Mouse (Mus musculus): Measurements from ENCODE around the gene Ttc7b.

Gene Ttc7b

GRCm38 (mm10) chr12:100456257-100456975, 64.2 kb downstream of the Ttc7b start:
- no peak for DNase-seq (ENCODE audit: extremely low spot score, low spot score)

- DNase-seq (ENCODE audit: extremely low spot score, low spot score), result no peak
These were observed 65.2 kb downstream of the Ttc7b start for GRCm38 (mm10) chr12:100455453-100455852.

GRCm38 (mm10) chr12:100447701-100448277, 72.8 kb downstream of the Ttc7b start:
- no peak for DNase-seq (ENCODE audit: extremely low spot score, low spot score)

- DNase-seq (ENCODE audit: extremely low spot score, low spot score), result no peak
These were observed 73.5 kb downstream of the Ttc7b start for GRCm38 (mm10) chr12:100447161-100447560.

- no peak for DNase-seq (ENCODE audit: extremely low spot score, low spot score)
These were observed 74.9 kb downstream of the Ttc7b start for GRCm38 (mm10) chr12:100445686-100446085.

- DNase-seq (ENCODE audit: extremely low spot score, low spot score), result no peak
These were observed 75.4 kb downstream of the Ttc7b start for GRCm38 (mm10) chr12:100445271-100445670.

- DNase-seq (ENCODE audit: extremely low spot score, low spot score), result no peak
These were observed 75.9 kb downstream of the Ttc7b start for GRCm38 (mm10) chr12:100444671-100445165.

GRCm38 (mm10) chr12:100443452-100443851, 77.2 kb downstream of the Ttc7b start:
- no peak for DNase-seq (ENCODE audit: extremely low spot score, low spot score)

GRCm38 (mm10) chr12:100441609-100442008, 79.0 kb downstream of the Ttc7b start:
- no peak for DNase-seq (ENCODE audit: extremely low spot score, low spot score)

GRCm38 (mm10) chr12:100439883-100440282, 80.7 kb downstream of the Ttc7b start:
- DNase-seq (ENCODE audit: extremely low spot score, low spot score), result no peak

- no peak for DNase-seq (ENCODE audit: extremely low spot score, low spot score)
These were observed 81.4 kb downstream of the Ttc7b start for GRCm38 (mm10) chr12:100439145-100439755.

- no peak for DNase-seq (ENCODE audit: extremely low spot score, low spot score)
These were observed 82.1 kb downstream of the Ttc7b start for GRCm38 (mm10) chr12:100438509-100438908.

GRCm38 (mm10) chr12:100437862-100438261, 82.8 kb downstream of the Ttc7b start:
- DNase-seq (ENCODE audit: extremely low spot score, low spot score), result no peak

- DNase-seq (ENCODE audit: extremely low spot score, low spot score), result no peak
These were observed 84.9 kb downstream of the Ttc7b start for GRCm38 (mm10) chr12:100435763-100436162.

- no peak for DNase-seq (ENCODE audit: extremely low spot score, low spot score)
These were observed 88.8 kb downstream of the Ttc7b start for GRCm38 (mm10) chr12:100431830-100432229.

- DNase-seq (ENCODE audit: extremely low spot score, low spot score), result no peak
These were observed 91.1 kb downstream of the Ttc7b start for GRCm38 (mm10) chr12:100429414-100430114.

- DNase-seq (ENCODE audit: extremely low spot score, low spot score), result no peak
These were observed 92.4 kb downstream of the Ttc7b start for GRCm38 (mm10) chr12:100428183-100428582.

- DNase-seq (ENCODE audit: extremely low spot score, low spot score), result no peak
These were observed 94.4 kb downstream of the Ttc7b start for GRCm38 (mm10) chr12:100426212-100426611.

GRCm38 (mm10) chr12:100425028-100425427, 95.6 kb downstream of the Ttc7b start:
- DNase-seq (ENCODE audit: extremely low spot score, low spot score), result no peak

GRCm38 (mm10) chr12:100422286-100422820, 98.3 kb downstream of the Ttc7b start:
- no peak for DNase-seq (ENCODE audit: extremely low spot score, low spot score)

- DNase-seq (ENCODE audit: extremely low spot score, low spot score), result no peak
These were observed 99.1 kb downstream of the Ttc7b start for GRCm38 (mm10) chr12:100421538-100421937.

GRCm38 (mm10) chr12:100420903-100421302, 99.7 kb downstream of the Ttc7b start:
- DNase-seq (ENCODE audit: extremely low spot score, low spot score), result no peak

All from neural tube, embryonic 10.5 days (tissue).